Mouse (Mus musculus): Measurements from ENCODE around the gene Cnih4. TPM values are rescaled to one million over a fixed set of nuclear protein-coding genes. Genes with fewer than 3 reads are reported as not detected.

The Cnih4 gene
- polyA plus RNA-seq, 2 experiments from 2014 or later = 71.6 to 91.0 TPM

GRCm38 (mm10) chr1:181211403-181211919 is 67.0 kb downstream of the Cnih4 start:
- ATAC-seq = no peak

GRCm38 (mm10) chr1:181211920-181212633 is 67.6 kb downstream of the Cnih4 start, which contains the start of gene Wdr26:
Gene Wdr26, minus strand, starts transcription at chr1:181212001.
- ATAC-seq = peak; percentile 81

GRCm38 (mm10) chr1:181214296-181215035 is 70.0 kb downstream of the Cnih4 start:
- no peak for ATAC-seq

GRCm38 (mm10) chr1:181216315-181216714 is 71.8 kb downstream of the Cnih4 start:
- ATAC-seq = no peak

Other genes with a start within 250 kb of the Cnih4 start
- gene Pycr2, start 240.4 kb upstream of the Cnih4 start, polyA plus RNA-seq (2017; shearing (Covaris generic)) = 10 to 100 TPM; 44.3 to 45.6 TPM
- not detected for gene Lefty1, start 209.7 kb upstream of the Cnih4 start, polyA plus RNA-seq (2017; shearing (Covaris generic))
- 10 to 100 TPM; 13.5 to 13.7 TPM for gene Tmem63a, start 202.3 kb upstream of the Cnih4 start, polyA plus RNA-seq (2017; shearing (Covaris generic))
- 100 to 1,000 TPM; 125 to 176 TPM for gene Ephx1, start 123.8 kb upstream of the Cnih4 start, polyA plus RNA-seq (2017; shearing (Covaris generic))
- gene 9130409I23Rik, start 93.5 kb upstream of the Cnih4 start, polyA plus RNA-seq (2017; shearing (Covaris generic)) = under 1 TPM in 1 of 2 experiments, not detected in 1; 0.29 TPM
- gene Nvl, start 489 bp upstream of the Cnih4 start, polyA plus RNA-seq (2017; shearing (Covaris generic)) = 10 to 100 TPM; 27.8 to 37.9 TPM
- 10 to 100 TPM; 34.8 to 59.7 TPM for gene Wdr26, start 67.3 kb downstream of the Cnih4 start, polyA plus RNA-seq (2017; shearing (Covaris generic))
- gene Cnih3, start 207.9 kb downstream of the Cnih4 start, polyA plus RNA-seq (2017; shearing (Covaris generic)) = not detected